Mouse (Mus musculus) heart, embryonic 12.5 days (tissue): Measurements from ENCODE around the gene S100a4. TPM values are rescaled to one million over a fixed set of nuclear protein-coding genes. Genes with fewer than 3 reads are reported as not detected.

ENCODE experiments used
- ATAC-seq: fragments of 200-750 bp; cut with Nextera tagmentation; 2 replicates; pipeline ENCODE4 v1.8.0; 2017; ENCODE audit warnings: moderate TSS enrichment, moderate library complexity; ENCODE audit not compliant: insufficient number of reproducible peaks, low FRiP score
- H3K27ac ChIP-seq: fragments of 300-500 bp; sonication (generic); 2 replicates; pipeline ENCODE4 v1.5.1; 2016; ENCODE audit warnings: mild to moderate bottlenecking, moderate library complexity; ENCODE audit not compliant: poor library complexity, severe bottlenecking
- H3K27me3 ChIP-seq: fragments of 300-500 bp; sonication (generic); replicated peaks from 2 replicates; pipeline ENCODE4 v1.6.1; 2016; ENCODE audit warnings: mild to moderate bottlenecking, moderate library complexity
- H3K36me3 ChIP-seq: fragments of 300-500 bp; sonication (generic); 2 replicates; pipeline ENCODE4 v1.6.1; 2016; ENCODE audit warnings: mild to moderate bottlenecking, moderate library complexity
- H3K4me1 ChIP-seq: fragments of 300-500 bp; sonication (generic); replicated peaks from 2 replicates; pipeline ENCODE4 v1.6.1; 2016; ENCODE audit warnings: mild to moderate bottlenecking
- H3K4me2 ChIP-seq: fragments of 300-500 bp; sonication (generic); 2 replicates; pipeline ENCODE4 v1.6.1; 2016; ENCODE audit warnings: mild to moderate bottlenecking, moderate library complexity
- H3K4me3 ChIP-seq: fragments of 300-500 bp; sonication (generic); 2 replicates; pipeline ENCODE4 v1.5.1; 2016; ENCODE audit warnings: mild to moderate bottlenecking
- H3K9ac ChIP-seq: fragments of 300-500 bp; sonication (generic); 2 replicates; pipeline ENCODE4 v1.6.1; 2016; ENCODE audit warnings: mild to moderate bottlenecking, moderate library complexity
- H3K9me3 ChIP-seq: fragments of 300-500 bp; sonication (generic); replicated peaks from 2 replicates; pipeline ENCODE4 v1.6.1; 2016; ENCODE audit warnings: mild to moderate bottlenecking, moderate library complexity
- WGBS: fragments of 180-500 bp; shearing (Covaris S2); methylation state at CpG from one replicate; pipeline ENCODE4 v1.1.7; 2016; 5-methylcytosine and 5-hydroxymethylcytosine counted together
- polyA plus RNA-seq: library from polyadenylated mRNA; unstranded; fragments of >200 nt; fragmentation: Nextera tagmentation; extraction: Ambion mirVana; gene quantifications from 2 replicates; pipeline ENCODE4 v1.2.1, GENCODE M21; 2016

Gene S100a4
- polyA plus RNA-seq, 1 experiment from 2014 or later: 2.1 TPM

DNA sequence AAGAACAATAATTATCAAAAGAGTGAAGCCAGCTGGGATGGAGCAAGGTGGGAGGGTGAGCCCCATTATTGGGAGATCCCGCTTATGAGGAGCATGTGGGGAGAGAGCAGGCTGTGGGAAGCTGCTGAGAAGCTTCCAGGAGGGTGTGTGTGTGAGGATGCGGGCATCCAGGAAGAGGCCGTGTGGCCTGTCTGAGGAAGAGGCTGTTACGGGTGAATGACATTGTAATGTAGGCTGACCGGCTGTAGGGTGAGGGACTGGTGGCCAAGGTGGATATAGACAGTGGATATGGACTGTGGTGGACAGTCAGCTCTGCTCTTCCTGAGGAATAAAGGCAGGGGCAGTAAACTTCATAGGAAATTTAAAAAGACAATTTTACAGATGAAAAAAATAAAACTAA lies 21.9 kb downstream of the S100a4 start:
- Histone ChIP-seq H3K27ac (no peak overlapping the region), H3K4me1 (peaks cover 13% of the 10 kb centered on the region), H3K4me3 (no peak overlapping the region), H3K9me3 (no peaks in the 10 kb centered on the region), H3K9ac (no peak overlapping the region), H3K36me3 (no peaks in the 10 kb centered on the region), H3K4me2 (no peak overlapping the region), H3K27me3 (no peaks in the 10 kb centered on the region)
- WGBS: 72% methylated on average over 5 of the region's 5 CpGs
- ATAC-seq: no peak

GRCm38 (mm10) chr3:90626266-90627021 lies 22.9 kb downstream of the S100a4 start:
- Histone ChIP-seq H3K36me3 (no peaks in the 10 kb centered on the region), H3K4me1 (peaks cover 13% of the 10 kb centered on the region)
- ATAC-seq: no peak

GRCm38 (mm10) chr3:90627366-90627765 lies 23.8 kb downstream of the S100a4 start:
- Histone ChIP-seq H3K4me2 (no peak overlapping the region), H3K9me3 (no peaks in the 10 kb centered on the region), H3K9ac (no peak overlapping the region), H3K27ac (no peak overlapping the region), H3K27me3 (no peaks in the 10 kb centered on the region), H3K4me3 (no peak overlapping the region), H3K4me1 (peaks cover 13% of the 10 kb centered on the region), H3K36me3 (no peaks in the 10 kb centered on the region)
- 81% methylated on average over 5 of the region's 5 CpGs for WGBS
- ATAC-seq: no peak

More at GRCm38 (mm10) chr3:90626266-90627021, 22.9 kb downstream of the S100a4 start:
- H3K4me2 ChIP-seq: no peak overlapping the region
- H3K27ac ChIP-seq: no peak overlapping the region
- WGBS: 65% methylated on average over 9 of the region's 9 CpGs
- no peaks in the 10 kb centered on the region for H3K9me3 ChIP-seq
- H3K4me3 ChIP-seq: no peak overlapping the region
- H3K9ac ChIP-seq: no peak overlapping the region
- H3K27me3 ChIP-seq: no peaks in the 10 kb centered on the region

- no peak overlapping the region for H3K4me3 ChIP-seq
- no peak for ATAC-seq
- peaks cover 13% of the 10 kb centered on the region for H3K4me1 ChIP-seq
- H3K9ac ChIP-seq: no peak overlapping the region
- H3K27ac ChIP-seq: no peak overlapping the region
- H3K4me2 ChIP-seq: no peak overlapping the region
- H3K9me3 ChIP-seq: 0 out of 2 replicates have a peak, but pooled peaks cover 4% of the 10 kb centered on the region
- 51% methylated on average over 4 of the region's 4 CpGs for WGBS
- H3K36me3 ChIP-seq: no peaks in the 10 kb centered on the region
- no peaks in the 10 kb centered on the region for H3K27me3 ChIP-seq
Observed at GRCm38 (mm10) chr3:90627807-90628206, 24.2 kb downstream of the S100a4 start.

GRCm38 (mm10) chr3:90629298-90629697 lies 25.7 kb downstream of the S100a4 start:
- WGBS: 80% methylated on average over 2 of the region's 2 CpGs
- Histone ChIP-seq H3K4me1 (no peaks in the 10 kb centered on the region), H3K9me3 (0 out of 2 replicates have a peak, but pooled peaks cover 4% of the 10 kb centered on the region), H3K4me3 (no peak overlapping the region), H3K27ac (no peak overlapping the region), H3K4me2 (no peak overlapping the region), H3K27me3 (no peaks in the 10 kb centered on the region), H3K9ac (no peak overlapping the region), H3K36me3 (no peaks in the 10 kb centered on the region)
- no peak for ATAC-seq

GRCm38 (mm10) chr3:90631984-90632383 lies 28.4 kb downstream of the S100a4 start:
- Histone ChIP-seq H3K4me3 (no peak overlapping the region), H3K9me3 (0 out of 2 replicates have a peak, but pooled peaks cover 4% of the 10 kb centered on the region), H3K4me2 (no peak overlapping the region), H3K36me3 (no peaks in the 10 kb centered on the region), H3K4me1 (no peaks in the 10 kb centered on the region), H3K9ac (no peak overlapping the region), H3K27ac (no peak overlapping the region), H3K27me3 (no peaks in the 10 kb centered on the region)
- ATAC-seq: no peak
- WGBS: 69% methylated on average over 2 of the region's 2 CpGs

DNA sequence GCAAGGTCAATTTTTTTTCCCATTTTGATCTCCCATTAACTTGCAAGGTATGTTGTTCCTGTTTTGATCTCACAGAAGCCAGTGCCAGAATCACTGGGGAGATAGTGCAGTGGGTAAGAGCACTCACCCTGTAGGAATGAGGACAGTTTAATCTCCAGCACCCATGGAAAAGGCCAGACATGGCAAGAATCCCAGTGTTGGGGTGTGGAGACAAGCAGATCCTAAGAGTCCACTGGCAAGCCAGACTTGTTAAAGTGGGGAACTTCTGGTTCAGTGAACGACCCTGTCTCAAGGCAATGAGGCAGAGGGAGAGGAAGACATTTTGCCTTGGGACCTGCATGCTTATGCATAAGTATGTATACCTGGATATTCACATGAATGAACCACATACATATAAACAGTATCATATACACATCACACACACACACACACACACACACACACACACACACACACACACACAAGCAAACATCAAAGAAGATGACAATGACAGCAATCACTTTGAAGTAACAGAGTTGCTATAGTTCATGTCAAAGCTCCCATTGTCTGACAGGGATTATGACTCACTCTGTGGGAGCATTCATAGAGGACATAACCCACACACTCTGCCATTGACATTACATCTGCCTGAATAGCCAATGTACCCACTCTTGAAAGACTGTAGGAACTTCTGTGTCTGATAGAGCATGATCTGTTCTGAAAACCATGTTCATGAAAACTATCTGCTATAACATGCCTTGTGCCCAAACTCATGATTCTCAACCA lies 35.1 kb downstream of the S100a4 start:
- Histone ChIP-seq H3K4me1 (no peaks in the 10 kb centered on the region), H3K9me3 (no peaks in the 10 kb centered on the region), H3K27ac (no peak overlapping the region), H3K9ac (no peak overlapping the region), H3K36me3 (no peaks in the 10 kb centered on the region), H3K27me3 (no peaks in the 10 kb centered on the region), H3K4me2 (no peak overlapping the region), H3K4me3 (no peak overlapping the region)
- WGBS: 75% methylated on average over 1 of the region's 1 CpGs
- no peak for ATAC-seq

DNA sequence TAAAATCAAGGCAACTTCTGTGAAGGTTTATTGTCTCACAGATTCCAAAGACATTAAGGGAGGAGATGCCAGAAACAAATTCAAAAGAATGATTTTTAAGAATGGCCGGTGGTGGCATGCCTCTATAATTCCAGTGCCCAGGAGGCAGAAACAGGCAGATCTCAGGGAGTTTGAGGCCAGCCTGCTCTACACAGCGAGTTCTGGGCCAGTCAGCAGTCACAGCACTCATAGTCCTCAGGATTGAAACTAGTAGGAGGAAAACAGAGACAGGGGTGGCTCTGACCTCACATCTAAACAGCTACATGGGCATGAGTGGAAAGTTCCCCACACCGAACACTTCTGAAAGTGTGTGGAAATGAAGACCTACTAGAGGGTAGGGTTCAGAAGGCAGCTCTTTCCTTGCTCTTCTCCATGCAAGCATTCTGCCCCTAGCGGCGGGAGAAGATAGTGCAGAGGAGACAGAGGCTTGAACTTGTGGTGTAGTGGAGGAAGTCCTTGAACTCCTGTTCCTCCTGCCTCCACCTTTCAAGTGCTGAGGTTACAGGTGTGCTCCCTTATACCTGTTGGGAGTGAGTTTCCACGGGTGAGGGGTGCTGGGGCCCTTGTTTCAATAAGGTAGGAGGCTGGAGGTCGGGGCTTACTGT lies 36.1 kb downstream of the S100a4 start:
- Histone ChIP-seq H3K4me2 (no peak overlapping the region), H3K9me3 (no peaks in the 10 kb centered on the region), H3K36me3 (no peaks in the 10 kb centered on the region), H3K9ac (no peak overlapping the region), H3K27me3 (no peaks in the 10 kb centered on the region), H3K4me1 (no peaks in the 10 kb centered on the region), H3K27ac (no peak overlapping the region), H3K4me3 (no peak overlapping the region)
- 48% methylated on average over 7 of the region's 7 CpGs for WGBS
- ATAC-seq: no peak

GRCm38 (mm10) chr3:90640981-90641380 lies 37.4 kb downstream of the S100a4 start:
- Histone ChIP-seq H3K9me3 (no peaks in the 10 kb centered on the region), H3K9ac (no peak overlapping the region), H3K27ac (no peak overlapping the region), H3K36me3 (no peaks in the 10 kb centered on the region), H3K27me3 (no peaks in the 10 kb centered on the region), H3K4me3 (no peak overlapping the region), H3K4me1 (no peaks in the 10 kb centered on the region), H3K4me2 (no peak overlapping the region)
- WGBS: 73% methylated on average over 7 of the region's 7 CpGs
- no peak for ATAC-seq

- 52% methylated on average over 3 of the region's 3 CpGs for WGBS
- no peak overlapping the region for H3K9ac ChIP-seq
- no peaks in the 10 kb centered on the region for H3K27me3 ChIP-seq
- H3K9me3 ChIP-seq: no peaks in the 10 kb centered on the region
- ATAC-seq: no peak
- H3K4me3 ChIP-seq: no peak overlapping the region
- no peak overlapping the region for H3K4me2 ChIP-seq
- H3K27ac ChIP-seq: no peak overlapping the region
- no peaks in the 10 kb centered on the region for H3K36me3 ChIP-seq
- H3K4me1 ChIP-seq: no peaks in the 10 kb centered on the region
Observed at GRCm38 (mm10) chr3:90644220-90644619, 40.6 kb downstream of the S100a4 start.

DNA sequence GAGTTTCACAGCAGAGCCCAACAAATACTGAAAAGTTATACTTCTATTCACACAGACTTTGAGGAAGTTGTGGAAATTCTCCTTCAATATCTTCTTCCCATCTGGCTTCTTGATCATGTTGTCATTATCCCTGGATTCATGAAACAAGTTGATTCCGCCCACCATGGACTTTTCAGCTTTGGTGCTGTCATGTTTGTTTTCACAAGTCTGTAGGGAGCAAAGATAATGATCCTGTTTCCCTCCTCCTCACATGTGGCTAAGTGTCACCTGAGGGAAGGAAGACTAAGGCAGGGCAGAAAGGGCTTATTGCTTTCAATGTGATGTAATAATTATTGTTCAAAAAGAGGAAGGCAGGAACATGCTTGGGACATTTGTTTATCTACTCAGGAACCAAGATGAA lies 43.7 kb downstream of the S100a4 start:
- Histone ChIP-seq H3K4me1 (no peaks in the 10 kb centered on the region), H3K27ac (no peak overlapping the region), H3K36me3 (no peaks in the 10 kb centered on the region), H3K9ac (no peak overlapping the region), H3K4me2 (no peak overlapping the region), H3K4me3 (no peak overlapping the region), H3K9me3 (no peaks in the 10 kb centered on the region), H3K27me3 (no peaks in the 10 kb centered on the region)
- ATAC-seq: no peak
- WGBS: 53% methylated on average over 1 of the region's 1 CpGs
